Mouse (Mus musculus): Measurements from ENCODE around the gene Lcmt1. TPM values are rescaled to one million over a fixed set of nuclear protein-coding genes. Genes with fewer than 3 reads are reported as not detected.

Gene Lcmt1
- total and polyA plus RNA-seq, 3 experiments: 26.4 to 34.8 (median 27.6) TPM

GRCm38 (mm10) chr7:123341896-123342295 is 27.7 kb upstream of the Lcmt1 start:
- TF ChIP-seq MAX (IDR thresholded peaks at IDR 0.05; ENCODE audit: low read length) (no peak), MEF2A (IDR thresholded peaks at IDR 0.05; ENCODE audit: borderline replicate concordance, low read depth, low read length) (no peak), PAX5 (IDR thresholded peaks at IDR 0.05; ENCODE audit: low read length) (no peak)
- peaks cover 6 to 71% of the 10 kb centered on the region in 2 experiments for H3K36me3 ChIP-seq (replicated peaks in 1 of 2; ENCODE audit: control insufficient read depth in 1 of 2, insufficient read depth in 1 of 2, low read length in 1 of 2)
- dilution Hi-C loops (cut with MboI; ENCODE audit: extremely low pct_ligation_motif_present, extremely low pct_unique_long_range_greater_than_20kb, low sequenced_read_pairs): no loop called here
- in situ Hi-C loops (cut with MboI; ENCODE audit: low pct_ligation_motif_present, low pct_unique_long_range_greater_than_20kb, low sequenced_read_pairs): no loop called here
- H3K27me3 ChIP-seq (replicated peaks): no peaks in the 10 kb centered on the region
- no peaks in the 10 kb centered on the region for H3K9me3 ChIP-seq (replicated peaks; ENCODE audit: low read length)
- peaks cover 4 to 79% of the 10 kb centered on the region in 2 experiments for H3K4me1 ChIP-seq (ENCODE audit: control insufficient read depth in 1 of 2, insufficient read depth in 2 of 2)
- no peak for DNase-seq (ENCODE audit: extremely low read depth)
- no peak overlapping the region for H3K9ac ChIP-seq (ENCODE audit: insufficient read depth, low read depth)
- no peak overlapping the region for H3K27ac ChIP-seq (ENCODE audit: insufficient read depth, low read depth)
- no peak overlapping the region for H3K4me2 ChIP-seq (ENCODE audit: insufficient read depth, low read depth, poor library complexity, severe bottlenecking)
- H3K79me2 ChIP-seq (replicated peaks; ENCODE audit: control insufficient read depth, extremely low read depth, insufficient read depth, poor library complexity, severe bottlenecking): peaks cover 5% of the 10 kb centered on the region; the same call in 1 of the 2 replicates
- H3K4me3 ChIP-seq (replicated peaks in 1 of 3; ENCODE audit: low read depth in 2 of 3, low read length in 2 of 3, poor library complexity in 1 of 3): no peak overlapping the region

GRCm38 (mm10) chr7:123344079-123344780 is 25.4 kb upstream of the Lcmt1 start:
- peaks cover 4 to 82% of the 10 kb centered on the region in 2 experiments for H3K4me1 ChIP-seq (ENCODE audit: control insufficient read depth in 1 of 2, insufficient read depth in 2 of 2)
- H3K9ac ChIP-seq (ENCODE audit: insufficient read depth, low read depth): no peak overlapping the region
- H3K27me3 ChIP-seq (replicated peaks): no peaks in the 10 kb centered on the region
- TF ChIP-seq UBTF (IDR thresholded peaks at IDR 0.05; ENCODE audit: low read depth, low read length) (no peak), MEF2A (IDR thresholded peaks at IDR 0.05; ENCODE audit: borderline replicate concordance, low read depth, low read length) (no peak), MXI1 (IDR thresholded peaks at IDR 0.05; ENCODE audit: low read depth, low read length) (no peak), ELF1 (IDR thresholded peaks at IDR 0.05; ENCODE audit: low read depth, low read length) (no peak), CHD2 (IDR thresholded peaks at IDR 0.05; ENCODE audit: low read length) (no peak), MYC (IDR thresholded peaks at IDR 0.05; ENCODE audit: low read depth, low read length) (no peak), IRF4 (IDR thresholded peaks at IDR 0.05; ENCODE audit: low read depth, low read length) (no peak), KAT2A (IDR thresholded peaks at IDR 0.05; ENCODE audit: insufficient replicate concordance, low read length) (no peak), NELFE (IDR thresholded peaks at IDR 0.05; ENCODE audit: low read depth, low read length) (no peak), GABPA (IDR thresholded peaks at IDR 0.05; ENCODE audit: insufficient replicate concordance, low read depth, low read length) (no peak), JUND (conservative IDR thresholded peaks at IDR 0.05; ENCODE audit: low read depth, low read length) (no peak), HCFC1 (IDR thresholded peaks at IDR 0.05; ENCODE audit: low read depth, low read length) (no peak), NRF1 (IDR thresholded peaks at IDR 0.05; ENCODE audit: low read depth, low read length) (no peak), SMC3 (IDR thresholded peaks at IDR 0.05; ENCODE audit: low read depth, low read length) (no peak), CTCF (conservative IDR thresholded peaks at IDR 0.05 in 1 of 2, IDR thresholded peaks at IDR 0.05 in 1 of 2; ENCODE audit: low read depth in 2 of 2, low read length in 2 of 2) (no peak)
- dilution Hi-C loops (cut with MboI; ENCODE audit: extremely low pct_ligation_motif_present, extremely low pct_unique_long_range_greater_than_20kb, low sequenced_read_pairs): no loop called here
- H3K27ac ChIP-seq (ENCODE audit: insufficient read depth, low read depth): no peak overlapping the region
- H3K79me2 ChIP-seq (replicated peaks; ENCODE audit: control insufficient read depth, extremely low read depth, insufficient read depth, poor library complexity, severe bottlenecking): peaks cover 5% of the 10 kb centered on the region; the same call in 1 of the 2 replicates
- H3K4me3 ChIP-seq (replicated peaks in 1 of 3; ENCODE audit: low read depth in 2 of 3, low read length in 2 of 3, poor library complexity in 1 of 3): no peak overlapping the region
- in situ Hi-C loops (cut with MboI; ENCODE audit: low pct_ligation_motif_present, low pct_unique_long_range_greater_than_20kb, low sequenced_read_pairs): no loop called here
- H3K9me3 ChIP-seq (replicated peaks; ENCODE audit: low read length): no peaks in the 10 kb centered on the region
- no peak overlapping the region for H3K4me2 ChIP-seq (ENCODE audit: insufficient read depth, low read depth, poor library complexity, severe bottlenecking)
- no peak for DNase-seq (ENCODE audit: extremely low read depth)
- peaks cover 6 to 56% of the 10 kb centered on the region in 2 experiments for H3K36me3 ChIP-seq (replicated peaks in 1 of 2; ENCODE audit: control insufficient read depth in 1 of 2, insufficient read depth in 1 of 2, low read length in 1 of 2)
